Mouse (Mus musculus): ENCODE measurements around the gene Ust. TPM values are rescaled to one million over a fixed set of nuclear protein-coding genes. Genes with fewer than 3 reads are reported as not detected.

Ust gene
- polyA plus RNA-seq, 1 experiment from 2014 or later = 4.6 TPM

DNA sequence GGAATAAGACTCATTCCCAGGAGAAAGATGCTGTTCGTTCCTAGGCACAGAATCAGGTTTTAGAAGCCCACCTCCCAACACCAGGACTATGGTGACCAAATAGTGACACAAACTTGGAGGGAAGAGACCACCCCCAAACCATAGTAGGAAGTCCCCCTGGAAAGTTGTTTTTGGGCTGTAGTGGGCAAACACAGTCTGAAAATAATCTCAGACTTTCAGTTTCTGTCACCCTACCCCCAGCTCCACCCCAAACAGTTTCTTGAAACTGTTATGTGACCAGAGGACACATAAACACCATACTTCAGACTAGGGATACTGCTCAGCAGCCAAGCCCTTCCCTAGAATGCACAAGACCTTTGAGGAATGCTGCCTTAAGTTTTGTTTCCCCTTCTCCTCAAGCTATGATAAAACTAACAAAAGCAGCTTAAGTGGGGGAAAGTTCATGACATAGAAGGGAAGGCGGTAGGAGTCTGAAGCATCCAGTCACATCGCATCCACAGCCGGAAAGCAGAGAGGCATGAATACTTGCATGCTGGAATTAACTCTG is 12.0 kb upstream of the Ust start:
- ATAC-seq (replicated peaks; ENCODE audit: insufficient number of reproducible peaks, low FRiP score, low TSS enrichment, low read depth) (no peak), DNase-seq (ENCODE audit: low spot score) (no peak)
- Histone ChIP-seq H3K4me2 (ENCODE audit: low read depth, low read length) (no peak overlapping the region), H3K36me3 (replicated peaks; ENCODE audit: control insufficient read depth, insufficient read depth, low read depth, low read length) (no peaks in the 10 kb centered on the region), H3K9ac (replicated peaks; ENCODE audit: low read length) (no peak overlapping the region), H3K4me3 (ENCODE audit: low read depth, low read length) (no peak overlapping the region), H3K27ac (replicated peaks; ENCODE audit: low read depth, low read length) (no peak overlapping the region), H3K27me3 (ENCODE audit: control insufficient read depth, insufficient read depth, low read length) (no peaks in the 10 kb centered on the region), H3K9me3 (replicated peaks; ENCODE audit: control insufficient read depth, low read length) (no peaks in the 10 kb centered on the region), H3K4me1 (ENCODE audit: control insufficient read depth, insufficient read depth, low read length) (no peaks in the 10 kb centered on the region)
- 82% methylated on average over 4 of the region's 4 CpGs for WGBS

DNA sequence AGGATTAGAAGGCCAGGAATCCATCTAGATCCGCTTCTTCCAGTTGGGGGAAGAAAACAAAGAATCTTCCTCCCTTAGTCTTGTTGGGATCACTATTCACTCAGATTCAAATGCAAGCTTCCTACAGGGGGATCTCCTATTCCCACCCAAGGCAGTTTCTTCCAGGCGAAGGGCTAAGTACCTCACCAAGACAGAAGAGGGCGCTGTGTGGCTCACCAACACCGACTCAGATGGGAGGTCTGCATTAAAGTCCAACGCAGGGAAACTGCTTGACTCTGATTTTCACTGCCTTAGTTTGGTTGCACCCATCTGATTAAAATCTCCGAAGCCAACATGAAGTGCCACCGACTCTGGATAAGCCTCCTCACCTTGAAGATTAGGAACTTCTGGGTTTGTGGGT is 10.5 kb upstream of the Ust start:
- H3K36me3 ChIP-seq (replicated peaks; ENCODE audit: control insufficient read depth, insufficient read depth, low read depth, low read length) = no peaks in the 10 kb centered on the region
- H3K4me1 ChIP-seq (ENCODE audit: control insufficient read depth, insufficient read depth, low read length) = no peaks in the 10 kb centered on the region
- no peak overlapping the region for H3K4me2 ChIP-seq (ENCODE audit: low read depth, low read length)
- no peak overlapping the region for H3K27ac ChIP-seq (replicated peaks; ENCODE audit: low read depth, low read length)
- DNase-seq (ENCODE audit: low spot score) = peak; percentile 38
- no peak overlapping the region for H3K9ac ChIP-seq (replicated peaks; ENCODE audit: low read length)
- ATAC-seq (replicated peaks; ENCODE audit: insufficient number of reproducible peaks, low FRiP score, low TSS enrichment, low read depth) = no peak
- H3K27me3 ChIP-seq (ENCODE audit: control insufficient read depth, insufficient read depth, low read length) = no peaks in the 10 kb centered on the region
- no peaks in the 10 kb centered on the region for H3K9me3 ChIP-seq (replicated peaks; ENCODE audit: control insufficient read depth, low read length)
- WGBS = 35% methylated on average over 7 of the region's 7 CpGs
- H3K4me3 ChIP-seq (ENCODE audit: low read depth, low read length) = no peak overlapping the region

DNA sequence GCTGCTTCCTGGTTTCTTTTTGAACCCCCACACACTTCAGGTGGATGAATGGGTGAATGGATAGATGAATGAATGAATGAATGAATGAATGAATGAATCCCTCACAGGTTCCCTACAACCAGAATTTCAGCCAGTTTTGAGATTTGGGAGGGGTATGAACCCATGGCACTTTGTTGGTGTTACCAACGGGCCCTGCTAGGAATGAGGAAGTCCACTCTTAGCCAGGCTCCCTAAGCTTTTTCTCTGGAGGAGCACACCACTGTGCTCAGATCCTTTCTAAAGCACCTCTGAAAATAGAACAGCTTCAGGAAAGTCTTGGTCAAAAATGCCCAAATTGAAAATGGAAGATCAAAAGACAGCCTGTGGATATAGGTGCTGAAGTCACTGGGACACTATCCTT is 6.7 kb upstream of the Ust start:
- no peaks in the 10 kb centered on the region for H3K4me1 ChIP-seq (ENCODE audit: control insufficient read depth, insufficient read depth, low read length)
- H3K27ac ChIP-seq (replicated peaks; ENCODE audit: low read depth, low read length) = no peak overlapping the region
- WGBS = 74% methylated on average over 1 of the region's 1 CpGs
- ATAC-seq (replicated peaks; ENCODE audit: insufficient number of reproducible peaks, low FRiP score, low TSS enrichment, low read depth) (no peak), DNase-seq (ENCODE audit: low spot score) (no peak)
- H3K4me3 ChIP-seq (ENCODE audit: low read depth, low read length) = no peak overlapping the region
- no peak overlapping the region for H3K4me2 ChIP-seq (ENCODE audit: low read depth, low read length)
- no peak overlapping the region for H3K9ac ChIP-seq (replicated peaks; ENCODE audit: low read length)
- no peaks in the 10 kb centered on the region for H3K27me3 ChIP-seq (ENCODE audit: control insufficient read depth, insufficient read depth, low read length)
- no peaks in the 10 kb centered on the region for H3K36me3 ChIP-seq (replicated peaks; ENCODE audit: control insufficient read depth, insufficient read depth, low read depth, low read length)
- H3K9me3 ChIP-seq (replicated peaks; ENCODE audit: control insufficient read depth, low read length) = no peaks in the 10 kb centered on the region

DNA sequence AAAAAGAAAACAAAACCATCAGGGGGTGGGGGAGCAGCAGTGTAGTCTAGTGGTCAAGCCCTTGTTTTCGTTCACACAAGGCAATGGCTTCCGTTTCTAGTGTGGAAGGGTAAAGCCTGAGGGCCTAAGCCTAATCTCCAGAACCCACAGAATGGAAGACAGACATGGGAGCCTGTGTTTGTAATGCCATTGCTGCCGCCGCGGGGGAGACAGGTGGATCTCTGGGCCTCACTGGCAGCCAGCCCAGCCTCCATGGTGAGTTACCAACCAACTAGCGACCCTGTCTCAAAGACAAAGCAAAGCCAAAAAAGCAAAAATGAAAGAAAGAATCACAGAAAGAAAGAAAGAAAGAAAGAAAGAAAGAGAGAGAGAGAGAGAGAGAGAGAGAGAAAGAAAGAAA is 2.9 kb upstream of the Ust start:
- H3K9ac ChIP-seq (replicated peaks; ENCODE audit: low read length) = no peak overlapping the region
- H3K36me3 ChIP-seq (replicated peaks; ENCODE audit: control insufficient read depth, insufficient read depth, low read depth, low read length) = no peaks in the 10 kb centered on the region
- H3K4me2 ChIP-seq (ENCODE audit: low read depth, low read length) = no peak overlapping the region
- WGBS = 67% methylated on average over 6 of the region's 6 CpGs
- DNase-seq (ENCODE audit: low spot score) = no peak
- H3K4me3 ChIP-seq (ENCODE audit: low read depth, low read length) = no peak overlapping the region
- no peaks in the 10 kb centered on the region for H3K9me3 ChIP-seq (replicated peaks; ENCODE audit: control insufficient read depth, low read length)
- no peaks in the 10 kb centered on the region; the same call in 1 of the 2 replicates for H3K27me3 ChIP-seq (ENCODE audit: control insufficient read depth, insufficient read depth, low read length)
- ATAC-seq (replicated peaks; ENCODE audit: insufficient number of reproducible peaks, low FRiP score, low TSS enrichment, low read depth) = no peak
- H3K4me1 ChIP-seq (ENCODE audit: control insufficient read depth, insufficient read depth, low read length) = no peaks in the 10 kb centered on the region; the same call in none of the 2 replicates
- H3K27ac ChIP-seq (replicated peaks; ENCODE audit: low read depth, low read length) = no peak overlapping the region

DNA sequence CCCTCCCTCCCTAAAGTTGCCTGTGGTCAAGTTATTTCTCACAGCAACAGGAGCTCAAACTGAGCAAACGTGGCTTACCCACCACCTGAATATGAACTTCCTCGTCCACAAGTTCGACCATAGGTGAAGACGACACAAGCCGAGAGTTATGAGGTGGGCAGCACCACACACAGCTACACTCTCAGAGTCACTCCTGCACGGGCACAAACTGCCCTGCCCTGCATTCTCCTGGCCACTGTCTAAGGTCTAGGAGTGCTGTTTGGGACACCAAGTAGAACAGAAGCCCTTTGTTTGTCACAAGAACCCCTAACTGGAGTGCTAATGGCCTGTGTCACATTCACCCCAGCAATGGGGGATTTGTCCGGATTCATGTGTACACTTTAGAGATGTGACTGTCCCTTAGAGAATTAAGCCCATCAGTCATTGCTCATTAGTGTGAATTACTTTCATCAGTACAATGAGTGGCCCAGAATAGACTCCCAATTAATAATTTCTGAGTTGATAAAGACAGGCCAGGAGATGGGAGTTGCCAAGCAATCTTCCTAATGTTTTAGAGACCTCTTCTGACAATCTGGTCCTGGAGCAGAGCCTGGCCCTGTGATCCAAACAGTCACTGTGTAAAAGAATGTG is 2.3 kb upstream of the Ust start:
- Histone ChIP-seq H3K4me2 (ENCODE audit: low read depth, low read length) (no peak overlapping the region), H3K9ac (replicated peaks; ENCODE audit: low read length) (no peak overlapping the region), H3K4me1 (ENCODE audit: control insufficient read depth, insufficient read depth, low read length) (no peaks in the 10 kb centered on the region; the same call in none of the 2 replicates), H3K4me3 (ENCODE audit: low read depth, low read length) (no peak overlapping the region), H3K27ac (replicated peaks; ENCODE audit: low read depth, low read length) (no peak overlapping the region), H3K27me3 (ENCODE audit: control insufficient read depth, insufficient read depth, low read length) (no peaks in the 10 kb centered on the region; the same call in 1 of the 2 replicates), H3K9me3 (replicated peaks; ENCODE audit: control insufficient read depth, low read length) (no peaks in the 10 kb centered on the region), H3K36me3 (replicated peaks; ENCODE audit: control insufficient read depth, insufficient read depth, low read depth, low read length) (no peaks in the 10 kb centered on the region)
- ATAC-seq (replicated peaks; ENCODE audit: insufficient number of reproducible peaks, low FRiP score, low TSS enrichment, low read depth) (no peak), DNase-seq (ENCODE audit: low spot score) (no peak)
- 62% methylated on average over 7 of the region's 7 CpGs for WGBS

DNA sequence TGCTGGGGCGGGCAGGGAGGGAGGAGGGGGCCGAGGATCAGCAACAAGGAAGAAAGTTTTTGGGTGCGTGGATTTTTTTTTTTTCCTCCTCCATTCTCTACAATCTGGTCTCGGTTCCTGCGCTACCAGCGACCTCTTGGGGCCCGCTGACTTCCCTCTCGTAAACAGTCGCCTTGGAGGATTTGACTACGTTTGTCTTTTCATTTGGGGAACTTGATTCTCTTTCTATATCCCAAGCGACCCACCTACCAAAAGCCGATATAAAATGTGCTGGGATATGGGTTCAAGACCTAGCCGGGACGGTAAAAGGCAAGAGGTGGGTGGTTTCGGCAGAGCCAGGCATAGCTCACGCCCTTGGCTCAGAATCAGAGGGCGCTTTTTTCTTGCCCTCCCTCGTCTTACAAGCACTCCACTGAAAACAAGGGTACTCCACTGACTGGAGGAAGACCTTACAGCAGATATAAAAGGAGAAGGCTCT is 428 bp upstream of the Ust start:
- WGBS = 2% methylated on average over 18 of the region's 18 CpGs
- Histone ChIP-seq H3K27me3 (ENCODE audit: control insufficient read depth, insufficient read depth, low read length) (no peaks in the 10 kb centered on the region; the same call in 1 of the 2 replicates), H3K4me3 (ENCODE audit: low read depth, low read length) (peak overlapping the region; percentile 77), H3K4me2 (ENCODE audit: low read depth, low read length) (peak overlapping the region; percentile 89), H3K36me3 (replicated peaks; ENCODE audit: control insufficient read depth, insufficient read depth, low read depth, low read length) (no peaks in the 10 kb centered on the region), H3K27ac (replicated peaks; ENCODE audit: low read depth, low read length) (no peak overlapping the region), H3K9ac (replicated peaks; ENCODE audit: low read length) (peak overlapping the region; percentile 79), H3K9me3 (replicated peaks; ENCODE audit: control insufficient read depth, low read length) (no peaks in the 10 kb centered on the region), H3K4me1 (ENCODE audit: control insufficient read depth, insufficient read depth, low read length) (no peaks in the 10 kb centered on the region; the same call in none of the 2 replicates)
- DNase-seq (ENCODE audit: low spot score) (no peak), ATAC-seq (replicated peaks; ENCODE audit: insufficient number of reproducible peaks, low FRiP score, low TSS enrichment, low read depth) (no peak)

DNA sequence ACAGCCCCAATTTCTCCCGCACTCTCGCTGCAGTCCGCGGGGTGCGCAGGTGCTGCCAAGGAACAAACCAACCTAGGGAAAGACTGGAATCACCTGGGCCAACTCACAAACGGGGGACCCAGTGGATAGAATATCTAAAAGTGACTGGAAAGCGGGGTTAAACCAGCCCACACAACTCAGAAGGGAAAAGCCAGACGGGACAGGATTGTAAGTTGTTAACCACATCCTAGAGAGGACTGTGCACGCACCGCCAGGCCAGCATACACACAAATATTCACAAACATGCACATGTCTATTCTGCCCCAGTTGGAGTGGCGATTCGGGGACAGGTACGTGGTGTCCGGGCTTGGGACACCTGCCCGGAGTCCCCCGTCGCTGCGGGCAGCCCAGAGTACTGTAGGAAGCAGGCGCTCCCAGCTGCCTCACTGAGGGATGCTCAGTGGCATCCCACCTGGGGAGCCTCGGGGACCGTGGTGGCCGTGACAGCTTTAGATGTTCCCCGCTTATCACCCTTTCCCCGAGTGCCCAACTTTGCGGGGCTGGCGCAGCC is 959 bp downstream of the Ust start:
- Histone ChIP-seq H3K36me3 (replicated peaks; ENCODE audit: control insufficient read depth, insufficient read depth, low read depth, low read length) (no peaks in the 10 kb centered on the region), H3K27me3 (ENCODE audit: control insufficient read depth, insufficient read depth, low read length) (no peaks in the 10 kb centered on the region; the same call in 1 of the 2 replicates), H3K4me2 (ENCODE audit: low read depth, low read length) (peak overlapping the region; percentile 89), H3K4me1 (ENCODE audit: control insufficient read depth, insufficient read depth, low read length) (no peaks in the 10 kb centered on the region; the same call in none of the 2 replicates), H3K9ac (replicated peaks; ENCODE audit: low read length) (peak overlapping the region; percentile 79), H3K27ac (replicated peaks; ENCODE audit: low read depth, low read length) (no peak overlapping the region), H3K9me3 (replicated peaks; ENCODE audit: control insufficient read depth, low read length) (no peaks in the 10 kb centered on the region), H3K4me3 (ENCODE audit: low read depth, low read length) (peak overlapping the region; percentile 77)
- ATAC-seq (replicated peaks; ENCODE audit: insufficient number of reproducible peaks, low FRiP score, low TSS enrichment, low read depth) = peak; percentile 12; the same call in 1 of the 2 replicates
- peak; percentile 14 for DNase-seq (ENCODE audit: low spot score)
- under 1% methylated on average over 24 of the region's 26 CpGs for WGBS
